8 mouse cellular contexts compared by ENCODE assay signal in genomic region chr19:29047334-29048170, GRCm38 (mm10). TPM values are rescaled to one million over a fixed set of nuclear protein-coding genes. Genes with fewer than 3 reads are reported as not detected.
DNase-seq lines count a peak whose midpoint lies in the region; ATAC-seq lines count a peak whose summit lies in the region.

Gene Ak3, minus strand, starts transcription at chr19:29047961.

- peaks cover 14% of the 10 kb centered on the region; the same call in 1 of the 2 replicates for H3K4me1 ChIP-seq in intestine, embryonic 15.5 days (replicated peaks)

- ATAC-seq in intestine, embryonic 15.5 days: peak; percentile 92
- peak; percentile 93 for ATAC-seq in megakaryocyte-erythroid progenitor cell, adult 5-6 weeks (replicated peaks; ENCODE audit: low FRiP score, low TSS enrichment, poor library complexity, severe bottlenecking)

- peak; percentile 79 for DNase-seq in adrenal gland, adult 8-10 months
- peak; percentile 78 for DNase-seq in embryo, embryonic 9.5 days (ENCODE audit: extremely low spot score)
- DNase-seq in gastrocnemius, postnatal 4 days (ENCODE audit: low spot score in 2 of 2): peak; percentile 75 to 79
- DNase-seq in left cerebral cortex, postnatal 25 days (ENCODE audit: low spot score in 2 of 2): peak; percentile 68 to 74
- peak; percentile 76 for DNase-seq in right cerebral cortex, postnatal 25 days
- DNase-seq in urinary bladder, postnatal 36 days (ENCODE audit: low spot score in 2 of 2): peak; percentile 76 to 85

- peak within 1 kb of the TSS; percentile 80 for H3K27ac ChIP-seq in intestine, embryonic 15.5 days

- H3K4me2 ChIP-seq in intestine, embryonic 15.5 days (replicated peaks): peak within 1 kb of the TSS; percentile 82

- H3K9ac ChIP-seq in intestine, embryonic 15.5 days: peak within 1 kb of the TSS; percentile 89

- WGBS in intestine, embryonic 15.5 days: under 1% methylated on average over 65 of the region's 68 CpGs

- intact Hi-C loops in left cerebral cortex, postnatal 25 days (cut with DNase I): loop anchor here (1.0 to 2.0 kb wide), 2 partner anchors 57 to 204 kb away; partner anchors contain the start of genes Cdc37l1 and Jak2

- H3K9me3 ChIP-seq in intestine, embryonic 15.5 days: no peaks in the 10 kb centered on the region

- peak within 1 kb of the TSS; percentile 69 for H3K4me3 ChIP-seq in intestine, embryonic 15.5 days (replicated peaks)

- no peaks in the 10 kb centered on the region for H3K27me3 ChIP-seq in intestine, embryonic 15.5 days (replicated peaks)

- no peaks in the 10 kb centered on the region for H3K36me3 ChIP-seq in intestine, embryonic 15.5 days

RNA-seq across cellular contexts. Expression of gene Ak3, which starts in this region (rescaled TPM):
- 100 to 1,000 TPM; 109 to 240 (median 158) TPM for total RNA-seq in adrenal gland, adult 8-10 months (2022)
- total RNA-seq in gastrocnemius, postnatal 4 days (2021): 10 to 100 TPM; 70.0 to 71.5 TPM
- polyA plus RNA-seq in intestine, embryonic 15.5 days (2015; fragmentation: Nextera tagmentation; extraction: Ambion mirVana): 98.6 and 101 TPM in 2 replicates
- 10 to 100 TPM; 56.9 to 60.6 TPM for total RNA-seq in left cerebral cortex, postnatal 25 days (2021)
- 93.3 and 99.1 TPM in 2 replicates for total RNA-seq in megakaryocyte-erythroid progenitor cell, adult 5-6 weeks (2014; fragmentation: Nextera tagmentation)
- total RNA-seq in megakaryocyte-erythroid progenitor cell, adult 5-6 weeks (2017): 76.1 and 91.7 TPM in 2 replicates

Comparison
In these comparisons a context has a peak if more than half of its experiments do, and no peak if none do; other contexts are left out.
1. Peak in every context shown above with its lines: DNase-seq, ATAC-seq, H3K4me3 ChIP-seq and H3K27ac ChIP-seq.